Mouse (Mus musculus) duodenum, adult 2 months (tissue): ENCODE measurements around the gene Snx14. TPM values are rescaled to one million over a fixed set of nuclear protein-coding genes. Genes with fewer than 3 reads are reported as not detected.

Experiments used
- polyA plus RNA-seq: library from polyadenylated mRNA; depleted of rRNA; stranded (reverse); fragments of >200 nt; gene quantifications from 2 replicates; pipeline ENCODE4 v1.2.3, GENCODE M21; 2012; ENCODE audit warnings: low replicate concordance; rRNA removed

The Snx14 gene
- polyA plus RNA-seq: 6.7 and 7.4 TPM in 2 replicates

DNA sequence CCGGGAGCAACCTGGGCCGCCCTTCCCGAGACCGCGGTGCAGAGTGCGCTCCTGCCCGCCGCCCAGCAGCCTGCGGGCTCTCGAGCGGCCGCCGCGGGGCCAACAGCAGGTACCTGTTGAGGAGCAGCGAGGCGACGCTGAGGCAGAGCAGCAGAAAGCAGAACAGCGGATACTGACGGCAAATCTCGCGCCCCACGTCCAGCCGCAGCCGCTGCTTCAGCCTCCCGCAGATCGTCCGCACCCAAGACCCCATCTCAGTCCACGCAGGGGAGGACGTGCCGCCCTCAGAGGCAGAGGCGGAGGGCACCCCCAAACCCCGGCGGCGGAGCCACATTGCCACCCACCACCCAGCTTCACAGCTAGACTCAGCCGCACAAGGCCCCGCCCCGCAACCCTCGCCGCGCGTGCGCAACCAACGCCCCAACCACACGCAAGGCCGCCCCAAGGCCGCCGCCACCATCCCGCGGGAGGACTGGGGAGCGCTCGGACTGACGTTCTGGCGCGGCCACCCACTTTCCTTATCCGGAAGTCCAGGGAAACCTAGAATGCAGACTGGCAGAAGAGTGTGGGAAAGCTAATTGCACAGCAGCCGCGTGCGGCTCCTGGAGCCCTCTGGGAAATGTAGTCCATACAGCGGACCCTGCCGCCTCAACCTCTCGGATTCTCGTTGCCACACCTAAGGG lies at the start of gene Snx14:
TSS of gene Snx14 (minus strand) at position 404 of the 683 bp plus-strand sequence.

DNA sequence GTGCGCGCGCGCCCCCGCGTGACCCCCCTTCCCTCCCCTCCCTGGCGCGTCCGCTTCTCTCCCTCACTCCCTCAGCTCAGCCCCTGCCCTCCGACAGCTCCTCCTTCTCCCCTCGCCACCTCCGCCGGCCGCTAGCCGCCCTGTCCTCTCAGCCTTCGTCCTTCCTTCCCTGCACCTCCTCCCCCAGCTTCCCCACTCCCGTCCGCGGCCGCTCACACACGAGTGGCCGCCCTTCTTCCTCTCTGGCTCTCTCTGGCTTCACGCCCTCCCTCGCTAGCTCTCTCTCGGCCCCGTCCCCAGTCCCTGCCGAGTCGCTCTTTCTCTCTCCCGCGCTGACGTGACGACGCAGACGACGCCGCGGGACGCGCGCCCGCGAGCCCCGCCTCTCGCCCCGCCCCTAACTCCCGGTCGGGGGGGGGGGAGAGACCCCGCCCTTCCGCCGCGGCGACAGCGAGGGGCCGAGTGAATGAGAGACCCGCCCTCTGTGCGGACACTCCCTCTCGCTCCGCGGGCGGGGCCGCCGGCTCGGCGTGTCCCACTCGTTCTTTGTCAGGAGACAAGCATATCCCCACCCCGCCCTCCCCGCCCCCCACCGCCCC lies 43.6 kb upstream of the Snx14 start, which contains the start of gene Syncrip:
TSS of gene Syncrip (minus strand) at position 345 of the 599 bp plus-strand sequence.

DNA sequence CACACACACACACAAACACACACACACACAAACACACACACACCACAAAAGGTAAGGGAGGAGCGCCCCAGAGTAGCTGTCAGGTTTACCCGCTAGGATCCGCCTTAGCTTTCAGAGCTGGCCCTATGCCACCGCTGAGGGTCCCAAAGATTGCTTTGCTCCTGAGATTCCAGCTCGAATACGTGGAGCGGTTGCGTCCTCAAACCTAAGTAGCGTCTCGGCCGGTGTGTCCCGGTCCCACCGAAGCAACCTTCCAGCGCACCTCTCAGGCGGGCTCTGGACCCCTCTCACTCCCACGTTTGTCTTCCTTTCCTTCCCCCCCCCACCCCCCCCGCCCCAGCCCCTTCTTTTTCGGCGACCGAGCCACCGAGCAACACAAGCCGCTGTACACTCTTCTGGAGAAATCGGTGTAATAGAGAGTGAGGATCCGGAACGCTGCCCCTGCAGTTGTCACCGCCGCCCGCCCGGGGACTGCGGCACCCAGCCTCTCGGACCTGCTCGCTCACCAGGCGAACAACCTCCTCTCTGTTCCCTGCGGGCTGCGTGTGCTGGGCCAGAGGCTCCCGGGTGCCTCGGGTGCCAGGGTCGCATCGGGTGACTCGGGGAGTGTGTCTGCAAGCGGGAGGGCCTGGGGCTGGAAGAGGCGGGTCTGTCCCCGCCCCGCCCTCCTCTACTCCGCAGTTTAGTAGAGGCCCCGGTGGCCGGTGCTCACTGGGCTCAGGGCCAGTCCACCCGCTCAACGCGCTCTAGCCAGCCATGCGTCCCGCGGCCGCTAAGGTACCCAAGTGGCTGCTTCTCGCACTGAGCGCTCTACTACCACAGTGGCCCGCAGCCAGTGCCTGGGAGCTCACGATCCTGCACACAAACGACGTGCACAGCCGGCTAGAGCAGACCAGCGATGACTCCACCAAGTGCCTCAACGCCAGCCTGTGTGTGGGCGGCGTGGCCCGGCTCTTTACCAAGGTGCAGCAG lies 111.5 kb downstream of the Snx14 start, which contains the start of gene Nt5e:
TSS of gene Nt5e (plus strand) at position 268 of the 972 bp plus-strand sequence.

Other genes with a start within 250 kb of the Snx14 start
- gene Nt5e, start 111.8 kb downstream of the Snx14 start, polyA plus RNA-seq: 3.0 and 6.7 TPM in 2 replicates
- gene Gm20537, start 17.7 kb upstream of the Snx14 start, polyA plus RNA-seq: 0.44 TPM in 1 of 2 replicates, not detected in the other
- 1.2 and 1.8 TPM in 2 replicates for gene Syncrip, start 43.6 kb upstream of the Snx14 start, polyA plus RNA-seq
- 1.1 and 1.3 TPM in 2 replicates for gene Zfp949, start 109.1 kb upstream of the Snx14 start, polyA plus RNA-seq
- gene Trim43a, start 141.9 kb upstream of the Snx14 start, polyA plus RNA-seq: not detected in 2 replicates